Mouse (Mus musculus) adrenal gland, postnatal 36 days (tissue): ENCODE measurements around the gene Cryz. TPM values are rescaled to one million over a fixed set of nuclear protein-coding genes. Genes with fewer than 3 reads are reported as not detected.

Source experiments
- DNase-seq, 2 experiments: peaks; one replicate each; pipeline ENCODE4 v3.0.0; 2021; ENCODE audit warnings: mixed read lengths in 1 of 2
- long read RNA-seq, 2 experiments: library from polyadenylated mRNA; stranded (forward); transcript quantifications; one replicate each; pipeline ENCODE4 v2.0.0; 2021; ENCODE audit warnings: borderline sequencing depth in 2 of 2
- total RNA-seq, 2 experiments: library from RNA; stranded (reverse); gene quantifications; 2 replicates each; pipeline ENCODE4 v1.2.3; 2021

Cryz gene
- total RNA-seq, result 10 to 100 TPM; 18.3 to 20.4 TPM
- long read RNA-seq, experiment 1, transcript Cryz-208 (9 exons, 2,505 nt), result major isoform, 22 of 25 reads
- long read RNA-seq, experiment 1, partial matches to known transcripts, result 1 of 25 reads
- long read RNA-seq, experiment 1, other reads (novel, unspliced or antisense), result 2 of 25 reads
- long read RNA-seq, experiment 2, transcript Cryz-208 (9 exons, 2,505 nt), result major isoform, 6 of 8 reads
- long read RNA-seq, experiment 2, partial matches to known transcripts, result 0 of 8 reads
- long read RNA-seq, experiment 2, other reads (novel, unspliced or antisense), result 2 of 8 reads

DNA sequence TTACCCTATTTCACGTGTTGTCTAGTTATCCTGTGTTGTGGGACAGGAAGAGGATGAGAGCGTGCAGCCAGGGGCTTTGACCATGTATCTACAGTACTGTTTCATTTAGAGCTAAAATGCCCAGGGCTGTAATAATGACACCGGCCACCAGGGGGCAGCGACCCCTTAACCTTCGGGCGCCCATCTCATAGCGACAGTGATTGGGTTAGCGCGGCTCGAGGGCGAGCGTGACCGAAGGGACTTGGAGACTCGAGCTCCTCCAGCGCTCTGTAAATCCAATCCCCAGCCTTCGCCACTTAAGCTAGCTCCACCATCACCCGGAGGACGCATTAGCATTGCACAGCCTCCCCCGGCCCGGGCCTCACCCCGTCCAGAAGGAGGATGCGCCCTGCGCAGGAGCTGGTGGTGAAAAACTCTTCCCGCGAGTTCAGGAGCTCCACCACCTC lies at the start of gene Cryz:
Cryz (plus strand) TSS at position 224 of the 446 bp plus-strand sequence.
- peak; percentile 92 to 94 for DNase-seq

DNA sequence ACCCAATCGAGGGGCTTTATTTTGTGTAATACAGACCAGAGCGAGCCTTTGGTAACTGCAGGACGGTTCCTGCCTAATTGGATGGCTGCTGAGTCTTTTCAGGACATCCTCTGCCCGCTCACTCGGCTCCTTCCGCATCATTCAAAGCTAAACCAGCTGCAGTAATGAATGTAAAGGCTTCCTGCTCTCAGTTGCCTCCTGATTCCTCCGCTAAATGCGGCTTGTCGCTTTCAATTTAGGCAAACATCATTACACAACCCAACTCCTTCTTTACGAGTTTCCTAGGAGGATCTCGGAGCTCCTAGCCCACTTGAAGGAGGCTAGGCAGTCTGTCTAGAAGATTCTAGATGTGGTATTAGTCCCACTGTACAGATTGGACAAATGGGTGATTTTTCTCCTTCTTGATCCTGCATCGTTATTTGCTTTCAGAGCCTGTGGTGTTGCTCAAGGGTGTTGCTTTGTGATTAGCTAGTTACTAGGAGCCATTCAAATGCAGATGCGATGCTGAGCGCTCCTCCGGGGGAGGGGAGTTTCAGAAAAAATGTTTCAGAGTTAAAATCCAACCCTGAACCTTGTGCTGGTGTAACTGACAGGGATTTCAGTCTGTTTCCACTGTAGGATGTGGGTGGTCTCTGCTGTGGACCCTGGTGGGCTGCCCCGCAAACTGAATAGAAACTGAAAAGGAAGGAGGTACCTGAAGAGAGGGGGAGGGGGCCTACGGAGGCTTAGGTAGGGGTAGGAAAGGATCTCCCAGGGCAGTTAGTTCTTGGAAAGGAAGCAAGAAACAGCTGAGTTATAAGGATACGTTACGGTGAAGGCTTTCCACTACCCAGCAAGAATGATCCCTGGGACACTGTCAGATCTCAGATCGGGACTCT lies 48.7 kb upstream of the Cryz start:
- DNase-seq, result no peak

DNA sequence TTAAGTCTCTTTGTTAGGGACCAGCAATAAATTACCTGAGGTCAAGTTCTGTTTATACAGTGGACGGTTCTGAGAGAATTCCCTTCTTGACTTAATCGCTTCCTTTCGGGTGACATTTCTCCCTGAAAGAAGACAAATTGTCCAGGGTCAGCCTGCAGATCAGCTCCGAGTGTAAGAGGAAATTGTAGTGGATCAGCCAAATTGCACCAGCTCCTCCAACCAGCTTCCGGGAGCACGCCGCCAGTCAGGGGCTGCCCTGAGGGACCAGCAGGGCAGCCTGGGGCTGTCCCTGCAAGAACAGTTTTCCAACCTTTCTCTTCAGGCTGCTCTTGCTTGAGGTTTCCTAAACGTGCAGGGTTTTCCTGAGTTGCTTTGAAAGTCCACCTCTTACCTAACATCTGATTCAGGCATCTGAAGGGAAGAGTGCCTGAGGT lies 47.6 kb upstream of the Cryz start:
- DNase-seq, result peak in 1 of 2 experiments; percentile 4

- DNase-seq, result no peak
Observed at GRCm38 (mm10) chr3:154550326-154551034, 46.0 kb upstream of the Cryz start.

- no peak for DNase-seq
Observed at GRCm38 (mm10) chr3:154551035-154551411, 45.5 kb upstream of the Cryz start.

- no peak for DNase-seq
Observed at GRCm38 (mm10) chr3:154562192-154562591, 34.3 kb upstream of the Cryz start.

DNA sequence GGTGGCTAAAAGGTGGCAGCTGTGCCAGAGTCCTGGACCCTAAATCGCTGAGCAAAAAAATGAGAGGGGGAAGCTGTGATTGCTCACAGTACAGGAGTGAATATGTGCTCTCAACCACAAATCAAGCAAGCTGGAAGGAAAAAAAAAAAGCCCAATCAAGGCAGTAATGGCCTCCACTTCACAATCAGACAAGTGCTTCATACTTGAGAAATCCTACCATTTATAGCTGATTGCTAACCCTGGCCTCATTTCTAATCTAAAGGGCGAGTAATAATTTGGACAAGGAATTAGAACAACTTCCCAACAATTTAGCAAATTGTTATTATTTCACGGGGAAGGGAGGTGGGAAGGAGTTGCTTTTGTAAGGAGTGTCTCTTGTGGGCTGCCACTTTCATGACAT lies 31.1 kb upstream of the Cryz start:
- DNase-seq, result no peak

- no peak for DNase-seq
Observed at GRCm38 (mm10) chr3:154570029-154570575, 26.4 kb upstream of the Cryz start.

DNA sequence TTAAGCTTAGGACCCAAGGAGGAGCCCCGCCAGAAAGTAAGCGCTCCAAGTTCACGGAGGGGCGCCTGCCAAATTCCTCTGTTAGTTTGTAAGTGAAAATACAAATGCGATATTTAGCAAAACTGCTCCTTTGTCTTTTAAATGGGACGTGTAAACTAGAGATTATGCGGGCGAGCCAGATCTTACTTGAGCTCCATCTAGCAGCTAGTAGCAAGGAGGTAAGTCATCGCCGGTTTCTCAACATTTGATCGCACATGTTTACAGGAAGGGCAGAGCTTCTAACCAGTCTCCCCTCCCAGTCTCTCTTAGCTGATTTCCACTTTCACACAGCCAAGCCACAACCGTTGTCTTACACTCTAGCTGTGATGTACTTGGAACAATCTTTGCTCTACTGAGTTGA lies 25.7 kb upstream of the Cryz start:
- DNase-seq, result peak in 1 of 2 experiments; percentile 3

DNA sequence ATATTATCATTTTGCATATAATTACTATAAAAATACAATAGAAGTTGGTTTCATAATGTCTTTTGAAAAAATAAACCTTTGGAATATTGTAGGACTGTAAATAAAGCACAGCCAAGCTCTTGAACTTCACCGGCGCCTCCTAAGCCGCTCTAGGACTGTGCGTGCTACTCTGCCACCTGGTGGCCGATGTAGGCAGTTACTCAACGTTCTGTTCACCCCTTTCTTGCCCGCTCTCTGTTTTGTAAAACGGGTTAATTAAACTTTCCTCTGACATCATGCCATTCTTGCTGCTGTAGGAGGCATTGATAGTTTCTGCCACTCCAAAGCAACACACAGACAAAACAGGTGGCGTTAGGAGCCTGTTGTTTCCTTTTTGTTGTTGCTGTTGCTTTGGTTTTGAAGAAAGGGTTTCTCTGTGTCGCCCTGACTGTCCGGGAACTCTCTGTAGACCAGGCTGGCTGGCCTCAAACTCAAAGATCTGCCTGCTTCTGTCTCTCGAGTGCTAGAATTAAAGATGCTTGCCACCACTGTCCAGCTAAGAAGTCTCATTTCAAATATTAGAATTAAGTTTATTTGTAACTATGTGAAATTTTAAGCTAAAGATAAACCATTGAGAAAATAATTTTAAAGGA lies 24.1 kb upstream of the Cryz start:
- DNase-seq, result peak; percentile 64 to 79

DNA sequence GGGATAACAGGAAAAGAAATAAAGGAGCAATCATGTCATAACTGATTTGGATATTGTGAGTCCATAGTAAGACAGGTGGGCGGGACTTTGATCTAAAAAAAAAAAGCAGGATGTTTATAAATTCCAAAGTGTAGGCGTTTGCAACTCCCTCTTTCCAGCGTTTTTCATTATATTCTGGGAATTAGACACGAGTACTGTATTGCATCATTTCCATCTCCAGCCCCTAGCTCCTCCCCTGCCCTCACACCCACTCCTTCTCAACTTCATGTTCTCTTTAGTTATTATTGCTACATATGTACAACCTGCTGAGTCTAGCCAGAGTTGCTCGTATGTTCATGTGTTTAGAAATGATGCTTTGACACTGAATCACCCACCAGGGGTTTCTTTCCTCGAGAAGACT lies 22.8 kb upstream of the Cryz start:
- no peak for DNase-seq

- DNase-seq, result no peak
Observed at GRCm38 (mm10) chr3:154577895-154578294, 18.6 kb upstream of the Cryz start.

GRCm38 (mm10) chr3:154584351-154584750 lies 12.2 kb upstream of the Cryz start:
- DNase-seq, result no peak

GRCm38 (mm10) chr3:154590971-154591370 lies 5.5 kb upstream of the Cryz start:
- no peak for DNase-seq

DNA sequence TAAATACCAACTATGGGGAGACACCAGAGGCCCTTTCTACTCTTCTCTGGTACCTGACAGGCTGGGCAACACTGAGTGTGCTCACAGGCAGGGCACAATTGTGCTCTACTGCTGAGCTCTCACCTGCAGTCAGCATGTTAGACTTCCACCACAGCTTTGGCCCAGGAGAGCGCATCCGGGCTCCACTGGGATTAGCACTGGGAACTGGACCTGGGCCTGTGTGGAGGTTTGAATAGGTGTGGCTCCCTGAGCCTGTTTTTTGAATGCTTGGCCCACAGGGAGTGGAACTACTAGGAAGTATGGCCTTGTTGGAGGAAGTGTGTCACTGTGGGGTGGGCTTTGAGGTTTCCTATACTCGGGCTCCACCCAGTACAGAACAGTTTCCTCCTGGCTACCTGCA lies 4.9 kb upstream of the Cryz start:
- no peak for DNase-seq

DNA sequence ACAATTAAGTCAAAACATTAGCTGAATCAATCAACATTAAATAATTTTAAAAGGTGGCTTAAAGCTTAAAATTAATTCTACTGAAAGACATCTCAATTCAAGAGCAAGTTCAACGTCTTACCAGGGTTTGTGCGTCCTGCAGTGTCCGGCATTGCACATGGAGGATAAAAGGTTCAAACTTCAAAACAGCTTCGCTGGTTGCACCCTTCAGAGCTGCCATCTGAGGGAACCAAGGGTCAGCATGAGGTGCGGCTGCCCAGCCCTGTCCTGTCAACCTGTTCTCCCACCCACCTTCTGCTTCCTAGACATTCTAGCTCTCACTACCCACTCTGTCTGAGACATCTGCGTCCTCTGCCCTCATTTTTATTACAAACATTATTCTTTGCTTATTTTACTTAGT lies 2.9 kb upstream of the Cryz start:
- no peak for DNase-seq

GRCm38 (mm10) chr3:154594156-154594555 lies 2.4 kb upstream of the Cryz start:
- no peak for DNase-seq

DNA sequence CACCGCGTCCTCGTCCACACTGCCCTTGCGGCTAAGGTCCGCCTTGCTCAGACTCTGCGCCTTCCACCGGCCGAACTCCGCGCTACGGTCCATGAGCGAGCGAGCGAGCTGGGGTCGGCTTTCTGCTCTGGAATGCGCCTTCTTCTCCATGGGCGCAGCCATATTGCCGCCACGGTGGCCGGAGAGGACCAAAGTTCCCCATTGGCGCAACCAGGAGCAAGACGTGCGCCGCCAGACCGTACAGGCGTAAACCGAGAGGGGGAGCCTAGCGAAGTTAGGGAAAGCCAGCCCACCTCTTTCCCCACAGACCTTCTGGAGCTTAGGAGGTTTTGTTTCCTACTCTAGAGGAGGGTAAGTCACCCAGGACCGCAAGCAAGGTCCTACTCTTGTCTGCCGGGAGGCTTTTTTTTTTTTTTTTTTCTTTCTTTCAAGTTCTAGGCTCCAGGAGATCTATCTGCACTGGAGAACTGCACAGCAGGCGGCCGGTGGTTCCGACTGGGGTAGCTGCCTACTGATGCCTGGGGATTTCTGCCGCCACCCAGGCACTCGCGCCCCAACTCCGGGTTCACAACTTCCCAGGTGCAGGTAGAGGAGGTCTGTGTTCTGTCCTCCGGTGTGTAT lies 533 bp downstream of the Cryz start, which contains the start of gene Tyw3:
Tyw3 (minus strand) TSS at position 171 of the 621 bp plus-strand sequence.
- peak; percentile 98 to 99 for DNase-seq

DNA sequence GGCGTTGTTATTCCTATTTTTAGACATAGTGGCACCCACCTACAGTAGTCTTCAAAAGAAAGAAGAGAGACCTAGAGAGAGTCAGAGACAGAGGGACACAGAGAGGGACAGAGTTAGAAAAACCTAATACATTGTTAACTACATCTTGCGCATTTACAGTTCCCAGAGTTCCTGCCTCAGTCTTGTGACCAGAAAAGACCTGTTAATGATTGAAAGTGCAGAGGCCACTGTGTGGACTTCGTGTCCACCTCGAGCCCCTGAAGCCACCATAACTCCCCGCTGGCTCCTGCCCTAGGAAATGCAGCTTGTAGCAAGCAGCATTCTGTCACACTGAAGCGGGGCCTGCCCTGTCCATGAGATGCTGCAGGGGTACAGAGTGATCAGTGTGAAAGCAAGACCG lies 1.1 kb downstream of the Cryz start:
- DNase-seq, result no peak

DNA sequence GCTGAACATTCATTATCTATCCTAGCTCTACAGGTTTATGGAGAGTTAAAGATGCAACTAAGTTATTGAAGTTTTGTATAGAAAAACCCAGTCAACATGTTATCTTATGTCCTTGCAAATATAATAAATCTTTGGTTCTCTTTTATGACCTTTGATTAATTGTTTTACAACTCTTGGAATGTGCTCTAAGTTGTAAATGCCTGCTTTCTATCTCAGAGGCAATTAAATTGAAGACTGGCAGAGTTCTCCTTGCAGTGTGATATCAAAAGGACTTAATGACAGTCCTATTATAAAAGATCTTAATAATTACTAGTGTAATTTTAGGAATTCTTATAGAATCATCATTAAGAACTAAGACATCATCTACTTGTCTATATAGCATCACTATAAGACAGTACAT lies 5.6 kb downstream of the Cryz start:
- no peak for DNase-seq

DNA sequence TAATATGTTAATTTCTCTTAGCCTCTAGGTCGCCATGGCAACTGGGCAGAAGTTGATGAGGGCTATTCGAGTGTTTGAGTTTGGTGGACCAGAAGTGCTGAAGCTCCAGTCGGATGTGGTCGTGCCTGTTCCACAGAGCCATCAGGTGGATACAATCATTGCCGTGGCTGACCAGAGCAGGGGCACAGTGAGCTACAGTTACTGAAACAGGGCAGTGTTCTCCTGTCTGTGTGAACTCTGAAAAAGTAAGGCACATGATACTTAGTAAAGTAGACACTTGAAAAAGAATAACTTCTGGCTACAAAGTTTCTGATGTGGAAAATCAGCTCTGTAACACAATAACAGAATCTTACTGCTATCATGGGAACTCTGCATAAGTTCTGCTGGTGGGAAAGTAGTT lies 8.4 kb downstream of the Cryz start:
- no peak for DNase-seq
